Mouse (Mus musculus) lung, embryonic 14.5 days (tissue): ENCODE measurements around the gene Zkscan2. TPM values are rescaled to one million over a fixed set of nuclear protein-coding genes. Genes with fewer than 3 reads are reported as not detected.

ENCODE experiments used
- ATAC-seq: fragments of 200-750 bp; cut with Nextera tagmentation; 2 replicates; pipeline ENCODE4 v1.8.0; 2017; ENCODE audit warnings: mild to moderate bottlenecking, moderate TSS enrichment, moderate library complexity; ENCODE audit not compliant: insufficient read depth
- DNase-seq: peaks from one replicate; pipeline ENCODE4 v3.0.0-alpha.2; 2015
- H3K27ac ChIP-seq: fragments of 300-500 bp; sonication (generic); 2 replicates; pipeline ENCODE4 v1.5.1; 2014; ENCODE audit warnings: low read depth, mild to moderate bottlenecking, moderate library complexity
- H3K27me3 ChIP-seq: fragments of 300-500 bp; sonication (generic); 2 replicates; pipeline ENCODE4 v1.6.1; 2014; ENCODE audit warnings: low read length, control low read depth; ENCODE audit not compliant: insufficient read depth
- H3K36me3 ChIP-seq: fragments of 300-500 bp; sonication (generic); 2 replicates; pipeline ENCODE4 v1.6.1; 2014; ENCODE audit warnings: control low read depth; ENCODE audit not compliant: insufficient read depth
- H3K4me1 ChIP-seq: fragments of 300-500 bp; sonication (generic); 2 replicates; pipeline ENCODE4 v1.6.1; 2014; ENCODE audit warnings: antibody characterized with exemption, control low read depth; ENCODE audit not compliant: insufficient read depth
- H3K4me2 ChIP-seq: fragments of 300-500 bp; sonication (generic); 2 replicates; pipeline ENCODE4 v1.6.1; 2014; ENCODE audit warnings: mild to moderate bottlenecking
- H3K4me3 ChIP-seq: fragments of 300-500 bp; sonication (generic); 2 replicates; pipeline ENCODE4 v1.5.1; 2014; ENCODE audit warnings: low read depth, low read length
- H3K9ac ChIP-seq: fragments of 300-500 bp; sonication (generic); 2 replicates; pipeline ENCODE4 v1.6.1; 2014
- H3K9me3 ChIP-seq: fragments of 300-500 bp; sonication (generic); 2 replicates; pipeline ENCODE4 v1.6.1; 2016; ENCODE audit warnings: low read depth, low read length, control low read depth
- CTCF ChIP-seq: IDR thresholded peaks from 2 replicates; pipeline ENCODE4 v1.5.1; 2016; ENCODE audit warnings: antibody characterized with exemption, low read depth
- WGBS: fragments of 180-500 bp; shearing (Covaris S2); extraction: QIAGEN DNeasy Blood & Tissue Kit; methylation state at CpG from one replicate; pipeline ENCODE4 v1.1.7; 2014; 5-methylcytosine and 5-hydroxymethylcytosine counted together
- polyA plus RNA-seq: library from polyadenylated mRNA; unstranded; fragments of >200 nt; fragmentation: Nextera tagmentation; extraction: Ambion mirVana; gene quantifications from 2 replicates; pipeline ENCODE4 v1.2.1, GENCODE M21; 2014

The Zkscan2 gene
- polyA plus RNA-seq, 1 experiment from 2014 or later: 3.3 TPM

GRCm38 (mm10) chr7:123442079-123442478 lies 58.2 kb downstream of the Zkscan2 start:
- Histone ChIP-seq H3K27ac (no peak overlapping the region), H3K4me3 (no peak overlapping the region), H3K27me3 (no peaks in the 10 kb centered on the region), H3K4me2 (no peak overlapping the region), H3K4me1 (no peaks in the 10 kb centered on the region), H3K9ac (no peak overlapping the region), H3K9me3 (no peaks in the 10 kb centered on the region), H3K36me3 (no peaks in the 10 kb centered on the region)
- DNase-seq (no peak), ATAC-seq (no peak)
- 53% methylated on average over 1 of the region's 1 CpGs for WGBS
- TF ChIP-seq CTCF: no peak

- WGBS: 79% methylated on average over 4 of the region's 4 CpGs
- no peaks in the 10 kb centered on the region for H3K4me1 ChIP-seq
- no peaks in the 10 kb centered on the region for H3K27me3 ChIP-seq
- no peak overlapping the region for H3K4me3 ChIP-seq
- TF ChIP-seq CTCF: no peak
- H3K27ac ChIP-seq: no peak overlapping the region
- H3K4me2 ChIP-seq: no peak overlapping the region
- H3K9me3 ChIP-seq: no peaks in the 10 kb centered on the region
- ATAC-seq (no peak), DNase-seq (no peak)
- 0 out of 2 replicates have a peak, but pooled peaks cover 8% of the 10 kb centered on the region for H3K36me3 ChIP-seq
- no peak overlapping the region for H3K9ac ChIP-seq
These were observed 69.0 kb downstream of the Zkscan2 start for GRCm38 (mm10) chr7:123431206-123431605.

GRCm38 (mm10) chr7:123430411-123430705 lies 69.9 kb downstream of the Zkscan2 start:
- 68% methylated on average over 4 of the region's 4 CpGs for WGBS
- no peaks in the 10 kb centered on the region for H3K4me1 ChIP-seq
- TF ChIP-seq CTCF: no peak
- no peak for DNase-seq
- no peaks in the 10 kb centered on the region for H3K9me3 ChIP-seq
- peaks cover 8% of the 10 kb centered on the region; the same call in 1 of the 2 replicates for H3K36me3 ChIP-seq
- no peak for ATAC-seq
- H3K4me3 ChIP-seq: no peak overlapping the region
- no peak overlapping the region for H3K9ac ChIP-seq
- H3K27me3 ChIP-seq: no peaks in the 10 kb centered on the region
- no peak overlapping the region for H3K4me2 ChIP-seq
- H3K27ac ChIP-seq: no peak overlapping the region

GRCm38 (mm10) chr7:123429624-123430410 lies 70.4 kb downstream of the Zkscan2 start:
- DNase-seq: no peak

More at GRCm38 (mm10) chr7:123429624-123430410, 70.4 kb downstream of the Zkscan2 start:
- H3K4me3 ChIP-seq: no peak overlapping the region
- H3K9me3 ChIP-seq: no peaks in the 10 kb centered on the region
- peaks cover 8% of the 10 kb centered on the region; the same call in 1 of the 2 replicates for H3K36me3 ChIP-seq
- H3K27me3 ChIP-seq: no peaks in the 10 kb centered on the region
- ATAC-seq: no peak
- no peak overlapping the region for H3K27ac ChIP-seq
- TF ChIP-seq CTCF: no peak
- H3K9ac ChIP-seq: no peak overlapping the region
- H3K4me2 ChIP-seq: no peak overlapping the region
- 64% methylated on average over 8 of the region's 8 CpGs for WGBS
- no peaks in the 10 kb centered on the region for H3K4me1 ChIP-seq

Other genes starting within 250 kb of the Zkscan2 start
- gene Lcmt1, start 130.7 kb downstream of the Zkscan2 start, polyA plus RNA-seq: 43.9 and 46.8 TPM in 2 replicates
- 26.1 and 27.1 TPM in 2 replicates for gene Arhgap17, start 130.5 kb downstream of the Zkscan2 start, polyA plus RNA-seq
- not detected in 2 replicates for gene Aqp8, start 38.2 kb downstream of the Zkscan2 start, polyA plus RNA-seq